In genomic region chr2:73892464-73893296, GRCm38 (mm10) we compare ENCODE assay signal across 8 mouse cellular contexts. TPM values are rescaled to one million over a fixed set of nuclear protein-coding genes. Genes with fewer than 3 reads are reported as not detected.
DNase-seq lines count a peak whose midpoint lies in the region; ATAC-seq and TF ChIP-seq lines count a peak whose summit lies in the region.

Gene Atf2 (minus strand): TSS chr2:73892639.

- H3K27me3 ChIP-seq in megakaryocyte, embryonic 14.5 days (replicated peaks), result no peaks in the 10 kb centered on the region

- H3K36me3 ChIP-seq in megakaryocyte, embryonic 14.5 days (replicated peaks; ENCODE audit: low read length), result peaks cover 4% of the 10 kb centered on the region

- H3K27ac ChIP-seq in cortical plate, adult 2 months (ENCODE audit: insufficient read depth, low read length), result peak within 1 kb of the TSS; percentile 79

- TF ChIP-seq POLR2A in cortical plate, adult 2 months (IDR thresholded peaks at IDR 0.05; ENCODE audit: extremely low read depth, insufficient read depth, low read length), result peak; percentile 76

- peak within 1 kb of the TSS; percentile 96 for H3K4me3 ChIP-seq in cortical plate, adult 2 months (ENCODE audit: insufficient read depth, low read length)
- peak within 1 kb of the TSS; percentile 100 for H3K4me3 ChIP-seq in megakaryocyte, embryonic 14.5 days (replicated peaks)

- TF ChIP-seq CTCF in cortical plate, adult 2 months (IDR thresholded peaks at IDR 0.05; ENCODE audit: extremely low read depth, insufficient read depth, low read length), result no peak

- peak; percentile 97 to 98 for DNase-seq in gastrocnemius, adult 8-10 months (ENCODE audit: low spot score in 2 of 2)
- DNase-seq in hindlimb bud, embryonic 11.5 days (ENCODE audit: extremely low spot score, low read depth, low spot score), result peak; percentile 95
- DNase-seq in left cerebral cortex, adult 8-10 months (ENCODE audit: low spot score in 2 of 2), result peak; percentile 94 to 99
- peak; percentile 100 for DNase-seq in right cerebral cortex, postnatal 10 days (ENCODE audit: low spot score in 2 of 2)
- DNase-seq in urinary bladder, postnatal 25 days (ENCODE audit: low spot score), result peak; percentile 96

- no peaks in the 10 kb centered on the region for H3K9me3 ChIP-seq in megakaryocyte, embryonic 14.5 days

- ATAC-seq in activated CD4-positive, CD25-positive, alpha-beta regulatory T cell, adult 4 months, result peak; percentile 91

- peaks cover 3% of the 10 kb centered on the region for H3K4me1 ChIP-seq in cortical plate, adult 2 months (ENCODE audit: control insufficient read depth, insufficient read depth, low read length)
- H3K4me1 ChIP-seq in megakaryocyte, embryonic 14.5 days, result peaks cover 19% of the 10 kb centered on the region; the same call in 1 of the 2 replicates

RNA-seq across cellular contexts. Expression of gene Atf2, which starts in this region (rescaled TPM):
- polyA plus RNA-seq in activated CD4-positive, CD25-positive, alpha-beta regulatory T cell, adult 4 months (2017; shearing (Covaris generic)), result 10 to 100 TPM; 54.2 to 54.4 TPM
- 52.8 and 53.9 TPM in 2 replicates for polyA plus RNA-seq in cortical plate, adult 2 months (2012; rRNA removed)
- 10 to 100 TPM; 22.5 to 29.9 (median 25.7) TPM for total RNA-seq in gastrocnemius, adult 8-10 months (2022)
- 100 to 1,000 TPM; 148 to 185 (median 165) TPM for total RNA-seq in left cerebral cortex, adult 8-10 months (2022)
- 3.1 and 3.2 TPM in 2 replicates for polyA plus RNA-seq in megakaryocyte, embryonic 14.5 days (2012; ENCODE audit: insufficient read depth, low replicate concordance)

Comparison
In these comparisons a context has a peak if more than half of its experiments do, and no peak if none do; other contexts are left out.
1. Peak in every context shown above with its lines: DNase-seq, ATAC-seq, H3K4me3 ChIP-seq and H3K27ac ChIP-seq.
2. RNA of gene Atf2 (total RNA-seq): 148 to 185 TPM in left cerebral cortex, adult 8-10 months; 22.5 to 29.9 TPM in gastrocnemius, adult 8-10 months; every median in the first group is over 4 times any median in the second.
3. RNA of gene Atf2 (polyA plus RNA-seq): 54.2 to 54.4 TPM in activated CD4-positive, CD25-positive, alpha-beta regulatory T cell, adult 4 months and 52.8 to 53.9 TPM in cortical plate, adult 2 months; 3.1 to 3.2 TPM in megakaryocyte, embryonic 14.5 days; every median in the first group is over 10 times any median in the second.